Mouse (Mus musculus) adrenal gland, postnatal 14 days (tissue): ENCODE measurements around the gene Nr4a2. TPM values are rescaled to one million over a fixed set of nuclear protein-coding genes. Genes with fewer than 3 reads are reported as not detected.

Experiments used
- DNase-seq: peaks from one replicate; pipeline ENCODE4 v3.0.0; 2021; ENCODE audit warnings: mixed read lengths
- long read RNA-seq, 2 experiments: library from polyadenylated mRNA; stranded (forward); transcript quantifications; one replicate each; pipeline ENCODE4 v2.0.0; 2021
- total RNA-seq: library from RNA; stranded (reverse); gene quantifications from 2 replicates; pipeline ENCODE4 v1.2.3, GENCODE M21; 2021

Nr4a2 gene
- 6.8 and 48.2 TPM in 2 replicates for total RNA-seq
- long read RNA-seq, experiment 1, transcript Nr4a2-201 (8 exons, 3,568 nt) = major isoform, 7 of 25 reads
- long read RNA-seq, experiment 1, partial matches to known transcripts = 3 of 25 reads
- long read RNA-seq, experiment 1, other reads (novel, unspliced or antisense) = 13 of 25 reads
- long read RNA-seq, experiment 2, transcript Nr4a2-201 (8 exons, 3,568 nt) = major isoform, 18 of 47 reads
- long read RNA-seq, experiment 2, partial matches to known transcripts = 5 of 47 reads
- long read RNA-seq, experiment 2, other reads (novel, unspliced or antisense) = 23 of 47 reads

- DNase-seq = peak; percentile 93
Observed at GRCm38 (mm10) chr2:57123991-57124840, at the start of gene Nr4a2. Nr4a2 (minus strand) TSS chr2:57124003.

- DNase-seq = no peak
Observed at GRCm38 (mm10) chr2:57165416-57165815, 41.6 kb upstream of the Nr4a2 start.

GRCm38 (mm10) chr2:57156814-57157213 is 33.0 kb upstream of the Nr4a2 start:
- peak; percentile 29 for DNase-seq

- no peak for DNase-seq
Observed at GRCm38 (mm10) chr2:57149796-57150195, 26.0 kb upstream of the Nr4a2 start.

- no peak for DNase-seq
Observed at GRCm38 (mm10) chr2:57148231-57148630, 24.4 kb upstream of the Nr4a2 start.

- DNase-seq = no peak
Observed at GRCm38 (mm10) chr2:57145646-57146421, 22.0 kb upstream of the Nr4a2 start.

- DNase-seq = no peak
Observed at GRCm38 (mm10) chr2:57138594-57138993, 14.8 kb upstream of the Nr4a2 start.

GRCm38 (mm10) chr2:57127461-57127860 is 3.7 kb upstream of the Nr4a2 start:
- DNase-seq = no peak

GRCm38 (mm10) chr2:57125891-57126290 is 2.1 kb upstream of the Nr4a2 start:
- no peak for DNase-seq

GRCm38 (mm10) chr2:57122986-57123980 is 520 bp downstream of the Nr4a2 start:
- DNase-seq = peak; percentile 68

- no peak for DNase-seq
Observed at GRCm38 (mm10) chr2:57121110-57121509, 2.7 kb downstream of the Nr4a2 start.

- DNase-seq = peak; percentile 75
Observed at GRCm38 (mm10) chr2:57117201-57117951, 6.4 kb downstream of the Nr4a2 start.

- DNase-seq = peak; percentile 92
Observed at GRCm38 (mm10) chr2:57116366-57117200, 7.2 kb downstream of the Nr4a2 start.

GRCm38 (mm10) chr2:57115864-57116365 is 7.9 kb downstream of the Nr4a2 start:
- DNase-seq = peak; percentile 71

- DNase-seq = no peak
Observed at GRCm38 (mm10) chr2:57115181-57115863, 8.5 kb downstream of the Nr4a2 start.

- DNase-seq = peak; percentile 86
Observed at GRCm38 (mm10) chr2:57114211-57115151, 9.3 kb downstream of the Nr4a2 start.

GRCm38 (mm10) chr2:57113431-57113830 is 10.4 kb downstream of the Nr4a2 start:
- no peak for DNase-seq

GRCm38 (mm10) chr2:57112949-57113348 is 10.9 kb downstream of the Nr4a2 start:
- no peak for DNase-seq
